In the genomic region with DNA sequence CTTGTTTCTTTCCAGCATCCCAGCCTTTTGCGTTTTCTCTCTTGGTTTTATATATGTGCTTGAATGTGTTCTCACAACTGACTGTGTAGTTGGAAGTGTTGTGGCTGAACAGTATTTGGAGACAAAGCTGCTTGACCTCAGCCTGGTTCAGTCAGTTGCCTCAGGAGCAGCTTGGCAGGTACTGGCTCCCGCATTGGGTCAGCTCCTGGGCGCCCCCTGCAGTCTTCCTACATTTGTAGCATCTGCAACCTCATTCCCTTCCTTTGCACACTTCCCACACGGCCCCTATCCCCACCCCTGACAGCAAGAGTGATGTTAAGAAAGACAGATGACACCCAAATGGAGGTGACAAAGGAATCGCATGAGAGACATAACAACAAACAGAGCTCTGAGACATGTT, we compare ENCODE assay signal across 9 mouse cellular contexts. TPM values are rescaled to one million over a fixed set of nuclear protein-coding genes. Genes with fewer than 3 reads are reported as not detected.
DNase-seq lines count a peak whose midpoint lies in the region; TF ChIP-seq lines count a peak whose summit lies in the region.
"Had no signal": no experiment of that assay in that cellular context is flagged by ENCODE, and none has a peak within 500 bp of the region (broad histone marks: within the 10 kb centered on the region; RNA-seq: fewer than 3 reads in every experiment).

No protein-coding gene starts in this region.

- TF ChIP-seq CTCF in spleen, adult 2 months (IDR thresholded peaks at IDR 0.05; ENCODE audit: extremely low read depth, insufficient read depth, insufficient read length, insufficient replicate concordance), result peak; percentile 41; the same call in 1 of the 2 replicates

- H3K27ac ChIP-seq in spleen, adult 2 months (ENCODE audit: insufficient read depth, low read length), result no peak overlapping the region
- H3K27ac ChIP-seq: lung, embryonic 15.5 days had no signal

- H3K4me1 ChIP-seq in spleen, adult 2 months (ENCODE audit: control insufficient read depth, insufficient read depth, insufficient read length), result no peaks in the 10 kb centered on the region
- H3K4me1 ChIP-seq: lung, embryonic 15.5 days had no signal

- DNase-seq in CD4-positive, CD25-positive, alpha-beta regulatory T cell, adult 2 months (ENCODE audit: low read depth, low spot score), result peak; percentile 70
- DNase-seq in adipocyte (ENCODE audit: low spot score), result peak; percentile 57
- DNase-seq in cerebellum, postnatal 36 days, result peak; percentile 87
- DNase-seq in heart, adult 9 months (ENCODE audit: low spot score in 2 of 2), result peak; percentile 47 to 61
- peak; percentile 35 for DNase-seq in left cerebral cortex, adult 11 months (ENCODE audit: low spot score)
- peak; percentile 55 to 73 for DNase-seq in lung, postnatal 4 days
- DNase-seq in spleen, adult 2 months (ENCODE audit: low read depth in 1 of 2, low spot score in 2 of 2), result peak in 1 of 2 experiments; percentile 41

- no peak for TF ChIP-seq POLR2A in spleen, adult 2 months (IDR thresholded peaks at IDR 0.05; ENCODE audit: low read depth, low read length)

- H3K36me3 ChIP-seq in spleen, adult 2 months (ENCODE audit: control insufficient read depth, insufficient read depth, low read length), result no peaks in the 10 kb centered on the region
- H3K36me3 ChIP-seq: lung, embryonic 15.5 days had no signal

- 11% methylated on average over 5 of the region's 5 CpGs for WGBS in spleen, adult 2 months

- H3K27me3 ChIP-seq in spleen, adult 2 months (ENCODE audit: control insufficient read depth, insufficient read depth, low read length), result no peaks in the 10 kb centered on the region
- H3K27me3 ChIP-seq: lung, embryonic 15.5 days had no signal

- H3K4me3 ChIP-seq in spleen, adult 2 months (ENCODE audit: extremely low read depth, insufficient read depth, insufficient read length), result no peak overlapping the region
- H3K4me3 ChIP-seq: lung, embryonic 15.5 days had no signal

RNA-seq across cellular contexts. Expression of a gene that starts 11.4 kb away (rescaled TPM):
- not detected in 2 replicates for polyA plus RNA-seq in spleen, adult 2 months (2012; rRNA removed)
- polyA plus RNA-seq: embryonic facial prominence, embryonic 14.5 days; lung, embryonic 15.5 days had no signal

RNA-seq across cellular contexts. Expression of a gene that starts 14.4 kb away (rescaled TPM):
- 55.0 and 69.3 TPM in 2 replicates for polyA plus RNA-seq in spleen, adult 2 months (2012; rRNA removed)

RNA-seq across cellular contexts. Expression of a gene that starts 32.3 kb away (rescaled TPM):
- polyA plus RNA-seq in spleen, adult 2 months (2012; rRNA removed), result 5.1 and 5.4 TPM in 2 replicates

RNA-seq across cellular contexts. Expression of a gene that starts 32.9 kb away (rescaled TPM):
- not detected in 2 replicates for polyA plus RNA-seq in spleen, adult 2 months (2012; rRNA removed)
- polyA plus RNA-seq: embryonic facial prominence, embryonic 14.5 days; lung, embryonic 15.5 days had no signal

RNA-seq across cellular contexts. Expression of a gene that starts 37.2 kb away (rescaled TPM):
- polyA plus RNA-seq in spleen, adult 2 months (2012; rRNA removed), result 284 and 447 TPM in 2 replicates
